Mouse (Mus musculus) hindbrain, embryonic 16.5 days (tissue): Measurements from ENCODE around the gene Ccr10. TPM values are rescaled to one million over a fixed set of nuclear protein-coding genes. Genes with fewer than 3 reads are reported as not detected.
"Not testable (repeated sequence)": the region's sequence is repeated elsewhere in the genome, so short reads cannot be mapped to it uniquely, and the experiment has no call there.

Experiments
- ATAC-seq: fragments of 200-750 bp; cut with Nextera tagmentation; 2 replicates; pipeline ENCODE4 v1.8.0; 2017; ENCODE audit warnings: moderate TSS enrichment, moderate library complexity
- H3K27ac ChIP-seq: fragments of 300-500 bp; sonication (generic); 2 replicates; pipeline ENCODE4 v1.5.1; 2014; ENCODE audit warnings: low read depth, mild to moderate bottlenecking, control low read depth, low read length, moderate library complexity
- H3K27me3 ChIP-seq: fragments of 300-500 bp; sonication (generic); replicated peaks from 2 replicates; pipeline ENCODE4 v1.6.1; 2014; ENCODE audit warnings: low read length; ENCODE audit not compliant: control insufficient read depth, insufficient read depth
- H3K36me3 ChIP-seq: fragments of 300-500 bp; sonication (generic); 2 replicates; pipeline ENCODE4 v1.6.1; 2014; ENCODE audit warnings: mild to moderate bottlenecking, low read length, moderate library complexity, mixed read lengths; ENCODE audit not compliant: control insufficient read depth, insufficient read depth
- H3K4me1 ChIP-seq: fragments of 300-500 bp; sonication (generic); 2 replicates; pipeline ENCODE4 v1.6.1; 2014; ENCODE audit warnings: low read depth, low read length; ENCODE audit not compliant: control insufficient read depth, insufficient read depth
- H3K4me2 ChIP-seq: fragments of 300-500 bp; sonication (generic); 2 replicates; pipeline ENCODE4 v1.6.1; 2014; ENCODE audit warnings: mild to moderate bottlenecking, low read length, control low read depth, moderate library complexity
- H3K4me3 ChIP-seq: fragments of 300-500 bp; sonication (generic); 2 replicates; pipeline ENCODE4 v1.5.1; 2014; ENCODE audit warnings: mild to moderate bottlenecking, low read length, control low read depth, moderate library complexity
- H3K9ac ChIP-seq: fragments of 300-500 bp; sonication (generic); 2 replicates; pipeline ENCODE4 v1.6.1; 2014; ENCODE audit warnings: low read depth, mild to moderate bottlenecking, control low read depth, low read length, moderate library complexity
- H3K9me3 ChIP-seq: fragments of 300-500 bp; sonication (generic); 2 replicates; pipeline ENCODE4 v1.6.1; 2014; ENCODE audit warnings: mild to moderate bottlenecking, low read length, moderate library complexity; ENCODE audit not compliant: control insufficient read depth
- WGBS: fragments of 180-500 bp; shearing (Covaris S2); extraction: QIAGEN DNeasy Blood & Tissue Kit; methylation state at CpG from one replicate; pipeline ENCODE4 v1.1.7; 2014; 5-methylcytosine and 5-hydroxymethylcytosine counted together
- polyA plus RNA-seq: library from polyadenylated mRNA; unstranded; fragments of >200 nt; fragmentation: Nextera tagmentation; extraction: Ambion mirVana; gene quantifications from 2 replicates; pipeline ENCODE4 v1.2.1, GENCODE M21; 2015

Ccr10 gene
- polyA plus RNA-seq, 1 experiment from 2014 or later = 0.60 TPM

- H3K4me3 ChIP-seq = no peak overlapping the region
- H3K9me3 ChIP-seq = no peaks in the 10 kb centered on the region
- H3K27me3 ChIP-seq = peaks cover 43% of the 10 kb centered on the region
- H3K9ac ChIP-seq = no peak overlapping the region
- no peak for ATAC-seq
- no peak overlapping the region for H3K4me2 ChIP-seq
- 65% methylated on average over 5 of the region's 5 CpGs for WGBS
- H3K4me1 ChIP-seq = peaks cover 3% of the 10 kb centered on the region; the same call in 1 of the 2 replicates
- peaks cover 12% of the 10 kb centered on the region for H3K36me3 ChIP-seq
- no peak overlapping the region for H3K27ac ChIP-seq
Measured at GRCm38 (mm10) chr11:101162301-101162700, 12.9 kb downstream of the Ccr10 start.

DNA sequence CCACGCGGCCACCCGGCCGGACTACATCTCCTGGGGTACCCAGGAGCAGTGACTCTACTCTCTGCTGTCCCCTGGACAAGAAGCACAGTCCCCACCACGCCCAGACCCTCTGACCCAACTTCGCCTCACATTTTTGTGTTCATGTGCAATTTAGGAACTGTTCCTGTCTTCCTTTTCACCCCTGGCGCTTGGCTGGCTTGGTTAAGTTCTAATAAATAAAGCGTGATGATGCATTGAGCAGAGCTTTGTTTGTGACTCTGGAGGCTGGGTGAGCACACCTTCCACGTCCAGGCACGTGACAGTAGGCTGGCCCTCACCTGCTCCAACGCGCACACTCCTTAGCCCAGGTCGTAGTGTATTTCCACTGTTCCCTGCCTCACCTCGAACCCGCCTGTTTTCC, 13.7 kb downstream of the Ccr10 start:
- peaks cover 36% of the 10 kb centered on the region for H3K27me3 ChIP-seq
- H3K9me3 ChIP-seq = no peaks in the 10 kb centered on the region
- peaks cover 3% of the 10 kb centered on the region; the same call in 1 of the 2 replicates for H3K4me1 ChIP-seq
- no peak overlapping the region for H3K9ac ChIP-seq
- H3K36me3 ChIP-seq = peaks cover 8% of the 10 kb centered on the region
- no peak overlapping the region for H3K4me3 ChIP-seq
- H3K27ac ChIP-seq = no peak overlapping the region
- no peak overlapping the region for H3K4me2 ChIP-seq
- no peak for ATAC-seq
- WGBS = 90% methylated on average over 15 of the region's 15 CpGs

DNA sequence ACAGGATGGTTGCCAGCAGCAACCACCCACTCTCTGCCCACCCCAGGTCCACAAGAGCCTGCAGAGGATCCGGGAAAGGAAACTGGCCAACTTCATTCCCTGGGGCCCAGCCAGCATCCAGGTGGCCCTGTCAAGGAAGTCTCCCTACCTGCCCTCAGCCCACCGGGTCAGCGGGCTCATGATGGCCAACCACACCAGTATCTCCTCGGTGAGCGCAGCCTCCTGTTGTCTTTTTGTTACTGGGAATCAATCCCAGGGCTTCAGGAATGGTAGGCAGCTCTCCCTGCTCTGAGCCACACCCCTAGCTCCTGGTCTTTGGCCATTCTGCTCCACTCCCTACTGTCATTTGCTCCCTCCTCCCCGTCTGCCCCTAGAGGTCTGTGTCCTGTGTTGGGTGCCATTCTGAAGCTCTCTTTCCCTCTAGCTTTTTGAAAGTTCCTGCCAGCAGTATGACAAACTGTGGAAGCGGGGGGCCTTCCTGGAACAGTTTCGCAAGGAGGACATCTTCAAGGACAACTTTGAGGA, 14.2 kb downstream of the Ccr10 start:
- WGBS = 84% methylated on average over 4 of the region's 8 CpGs
- not testable (repeated sequence) for ATAC-seq, H3K4me1 ChIP-seq, H3K9ac ChIP-seq, H3K9me3 ChIP-seq, H3K27ac ChIP-seq, H3K36me3 ChIP-seq, H3K4me2 ChIP-seq, H3K4me3 ChIP-seq
- H3K27me3 ChIP-seq = peaks cover 31% of the 10 kb centered on the region

- WGBS = 79% methylated on average over 8 of the region's 10 CpGs
Measured at GRCm38 (mm10) chr11:101160151-101160550, 15.1 kb downstream of the Ccr10 start.

DNA sequence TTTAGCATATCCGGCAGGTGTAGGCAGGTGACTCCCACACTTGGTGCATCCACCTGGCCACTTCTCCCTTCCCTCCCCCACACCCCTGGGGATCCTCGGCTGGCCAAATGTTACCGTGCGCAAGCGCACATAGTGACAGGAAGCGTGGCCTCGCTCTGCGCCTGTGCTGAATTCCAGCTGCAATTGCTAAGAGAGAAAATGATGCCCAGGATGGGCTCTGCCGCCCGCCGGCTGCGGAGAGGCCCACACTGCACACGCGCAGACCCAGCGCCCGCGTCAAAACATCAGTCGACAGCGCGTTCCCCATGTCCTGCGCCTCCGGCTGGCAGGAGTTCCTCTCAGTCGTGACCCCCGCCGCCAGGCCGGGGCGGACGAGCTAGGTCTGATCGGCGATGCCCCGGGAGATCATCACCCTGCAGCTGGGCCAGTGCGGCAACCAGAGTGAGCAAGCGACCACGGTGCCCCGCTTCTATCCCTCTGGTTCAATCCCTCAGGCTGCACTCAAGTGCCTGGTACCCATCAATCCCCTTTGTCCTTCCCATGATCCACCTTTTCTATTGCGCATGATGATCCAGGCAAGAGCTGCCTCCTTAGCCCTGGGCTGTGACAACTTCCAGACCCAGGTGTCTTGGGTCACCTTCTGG, 19.4 kb downstream of the Ccr10 start, which contains the start of gene Tubg2:
Gene Tubg2 (plus strand): TSS at position 180 of the 644 bp plus-strand sequence.
- Histone ChIP-seq H3K4me2 (peak within 1 kb of the TSS; percentile 68), H3K9ac (peak within 1 kb of the TSS; percentile 78), H3K9me3 (no peaks in the 10 kb centered on the region), H3K27me3 (no peaks in the 10 kb centered on the region), H3K36me3 (no peaks in the 10 kb centered on the region), H3K4me1 (0 out of 2 replicates have a peak, but pooled peaks cover 5% of the 10 kb centered on the region), H3K27ac (peak within 1 kb of the TSS; percentile 87), H3K4me3 (peak within 1 kb of the TSS; percentile 47)
- 1% methylated on average over 26 of the region's 36 CpGs for WGBS
- ATAC-seq = peak; percentile 94

More at GRCm38 (mm10) chr11:101160151-101160550, 15.1 kb downstream of the Ccr10 start:
- not testable (repeated sequence) for H3K4me2 ChIP-seq, H3K27ac ChIP-seq, H3K9ac ChIP-seq, H3K4me3 ChIP-seq, H3K9me3 ChIP-seq, ATAC-seq, H3K36me3 ChIP-seq, H3K4me1 ChIP-seq
- H3K27me3 ChIP-seq = peaks cover 23% of the 10 kb centered on the region

GRCm38 (mm10) chr11:101155151-101155550, 20.1 kb downstream of the Ccr10 start:
- Histone ChIP-seq H3K9ac (no peak overlapping the region), H3K4me2 (peak overlapping the region; percentile 68), H3K4me1 (0 out of 2 replicates have a peak, but pooled peaks cover 5% of the 10 kb centered on the region), H3K4me3 (no peak overlapping the region; the same call in 1 of the 2 replicates), H3K27ac (peak overlapping the region; percentile 87; the same call in 1 of the 2 replicates), H3K27me3 (no peaks in the 10 kb centered on the region), H3K9me3 (no peaks in the 10 kb centered on the region), H3K36me3 (no peaks in the 10 kb centered on the region)
- ATAC-seq = no peak
- WGBS = 66% methylated on average over 6 of the region's 6 CpGs

- Histone ChIP-seq H3K36me3 (no peaks in the 10 kb centered on the region), H3K27me3 (no peaks in the 10 kb centered on the region), H3K4me1 (0 out of 2 replicates have a peak, but pooled peaks cover 6% of the 10 kb centered on the region), H3K4me2 (no peak overlapping the region), H3K4me3 (no peak overlapping the region), H3K9me3 (no peaks in the 10 kb centered on the region), H3K9ac (no peak overlapping the region), H3K27ac (no peak overlapping the region)
- no peak for ATAC-seq
Measured at GRCm38 (mm10) chr11:101154648-101155047, 20.6 kb downstream of the Ccr10 start.

- Histone ChIP-seq H3K4me2 (no peak overlapping the region), H3K9me3 (no peaks in the 10 kb centered on the region), H3K27ac (no peak overlapping the region), H3K27me3 (no peaks in the 10 kb centered on the region), H3K9ac (no peak overlapping the region), H3K4me3 (no peak overlapping the region), H3K36me3 (no peaks in the 10 kb centered on the region), H3K4me1 (0 out of 2 replicates have a peak, but pooled peaks cover 8% of the 10 kb centered on the region)
- WGBS = 76% methylated on average over 1 of the region's 1 CpGs
- ATAC-seq = no peak
Measured at GRCm38 (mm10) chr11:101152825-101153224, 22.4 kb downstream of the Ccr10 start.

DNA sequence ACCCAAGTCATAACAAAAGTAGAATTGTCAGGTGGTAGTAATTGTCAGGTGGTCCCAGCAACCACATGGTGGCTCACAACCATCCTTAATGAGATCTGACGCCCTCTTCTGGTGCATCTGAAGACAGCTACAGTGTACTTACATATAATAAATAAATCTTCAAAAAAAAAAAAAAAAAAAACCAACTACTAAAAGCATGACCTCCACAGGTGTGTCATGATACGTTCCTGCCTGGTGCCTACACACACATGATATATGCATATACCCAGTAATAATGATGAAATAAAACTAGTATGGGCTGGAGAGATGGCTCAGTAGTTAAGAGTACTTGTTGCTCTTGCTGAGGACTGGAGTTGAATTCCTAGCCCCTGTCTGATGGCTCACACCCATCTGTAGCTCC, 24.2 kb downstream of the Ccr10 start:
- Histone ChIP-seq H3K27ac (no peak overlapping the region), H3K27me3 (no peaks in the 10 kb centered on the region), H3K4me3 (no peak overlapping the region), H3K4me1 (peaks cover 9% of the 10 kb centered on the region), H3K4me2 (no peak overlapping the region), H3K9me3 (no peaks in the 10 kb centered on the region), H3K36me3 (no peaks in the 10 kb centered on the region), H3K9ac (no peak overlapping the region)
- WGBS = 50% methylated on average over 2 of the region's 2 CpGs
- ATAC-seq = no peak
